10 mouse cellular contexts compared by ENCODE assay signal in the genomic region with DNA sequence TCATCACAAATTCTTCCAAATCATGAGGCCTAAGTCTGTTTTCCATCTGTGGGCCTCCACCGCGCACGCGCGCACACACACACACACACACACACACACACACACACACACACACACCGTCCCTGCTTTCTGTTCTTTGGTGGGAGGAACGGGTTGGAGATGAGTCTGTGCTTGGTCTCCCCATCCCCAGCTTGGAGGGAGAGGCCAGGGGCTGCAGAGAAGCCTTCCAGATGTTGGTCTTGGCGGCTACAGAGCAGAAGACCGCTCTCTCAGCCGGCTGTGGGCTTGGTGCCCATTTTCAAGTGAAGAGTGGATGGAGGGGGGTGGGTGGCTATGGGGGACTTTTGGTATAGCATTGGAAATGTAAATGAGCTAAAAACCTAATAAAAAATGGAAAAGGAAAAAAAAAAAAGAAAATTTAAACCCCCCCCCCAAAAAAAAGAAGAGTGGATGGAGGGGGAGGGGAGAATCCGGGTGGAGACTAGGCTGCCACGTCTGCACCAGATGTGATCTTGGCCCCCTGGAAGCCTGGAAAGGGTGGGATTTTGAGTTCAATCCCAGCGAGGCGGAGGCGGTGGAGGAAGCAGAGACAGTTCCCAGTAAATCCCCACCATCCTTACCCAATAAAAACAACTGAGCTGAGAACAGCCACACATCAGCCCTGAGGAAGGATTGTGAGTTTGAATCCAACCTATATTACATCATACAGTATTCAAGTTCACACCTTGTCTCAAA. TPM values are rescaled to one million over a fixed set of nuclear protein-coding genes. Genes with fewer than 3 reads are reported as not detected.
A peak's percentile ranks its signal among the peaks of the same experiment; 100 is the strongest.
DNase-seq lines count a peak whose midpoint lies in the region.
"Had no signal": no experiment of that assay in that cellular context is flagged by ENCODE, and none has a peak within 500 bp of the region (broad histone marks: within the 10 kb centered on the region; RNA-seq: fewer than 3 reads in every experiment).

No protein-coding gene starts in this region.

- peaks cover 25% of the 10 kb centered on the region for H3K27me3 ChIP-seq in heart, embryonic 10.5 days (ENCODE audit: insufficient read depth, poor library complexity, severe bottlenecking)
- peaks cover 14% of the 10 kb centered on the region for H3K27me3 ChIP-seq in midbrain, embryonic 10.5 days (ENCODE audit: low read depth, poor library complexity, severe bottlenecking)
- H3K27me3 ChIP-seq: midbrain, embryonic 15.5 days had no signal

- no peak overlapping the region for H3K27ac ChIP-seq in heart, embryonic 10.5 days
- H3K27ac ChIP-seq in midbrain, embryonic 10.5 days (replicated peaks): no peak overlapping the region
- H3K27ac ChIP-seq: liver, embryonic 12.5 days; midbrain, embryonic 15.5 days had no signal

- no peaks in the 10 kb centered on the region for H3K36me3 ChIP-seq in heart, embryonic 10.5 days
- no peaks in the 10 kb centered on the region for H3K36me3 ChIP-seq in midbrain, embryonic 10.5 days
- H3K36me3 ChIP-seq: liver, embryonic 12.5 days; midbrain, embryonic 15.5 days had no signal

- no peak overlapping the region for H3K4me3 ChIP-seq in heart, embryonic 10.5 days
- no peak overlapping the region for H3K4me3 ChIP-seq in midbrain, embryonic 10.5 days
- H3K4me3 ChIP-seq: liver, embryonic 12.5 days; midbrain, embryonic 15.5 days had no signal

- H3K4me1 ChIP-seq in heart, embryonic 10.5 days: peaks cover 18% of the 10 kb centered on the region
- H3K4me1 ChIP-seq in midbrain, embryonic 10.5 days: peaks cover 7% of the 10 kb centered on the region

- peak; percentile 59 to 61 for DNase-seq in heart, adult 9 months (ENCODE audit: low spot score in 2 of 2)
- no peak for DNase-seq in heart, embryonic 10.5 days (ENCODE audit: low spot score)
- peak; percentile 67 for DNase-seq in urinary bladder, postnatal 14 days (ENCODE audit: low spot score)
- no peak for DNase-seq in urinary bladder, postnatal 10 days (ENCODE audit: low spot score)
- DNase-seq in heart, postnatal 4 days: peak; percentile 72
- no peak for DNase-seq in adrenal gland, adult 8-10 months
- no peak for DNase-seq in midbrain, embryonic 10.5 days (ENCODE audit: low spot score)
- no peak for DNase-seq in spleen, postnatal 36 days (ENCODE audit: low spot score in 2 of 2)

- 58% methylated on average over 15 of the region's 15 CpGs for WGBS in heart, embryonic 10.5 days
- WGBS in midbrain, embryonic 10.5 days: 70% methylated on average over 15 of the region's 15 CpGs

- H3K9me3 ChIP-seq in heart, embryonic 10.5 days: no peaks in the 10 kb centered on the region
- H3K9me3 ChIP-seq in midbrain, embryonic 10.5 days (replicated peaks): no peaks in the 10 kb centered on the region
- H3K9me3 ChIP-seq: liver, embryonic 12.5 days; midbrain, embryonic 15.5 days had no signal

RNA-seq across cellular contexts. Expression of gene S1pr2, which starts 10.5 kb away (rescaled TPM):
- 25.1 and 34.6 TPM in 2 replicates for polyA plus RNA-seq in heart, embryonic 10.5 days (2016; fragmentation: Nextera tagmentation; extraction: Ambion mirVana)
- total RNA-seq in heart, postnatal 4 days (2021): 10 to 100 TPM in 1 of 2 experiments, 1 to 10 TPM in 1; 8.4 to 11.1 TPM
- 10 to 100 TPM; 18.8 to 36.9 (median 26.6) TPM for total RNA-seq in adrenal gland, adult 8-10 months (2022)
- 19.1 and 22.1 TPM in 2 replicates for polyA plus RNA-seq in midbrain, embryonic 10.5 days (2016; fragmentation: Nextera tagmentation; extraction: Ambion mirVana)

RNA-seq across cellular contexts. Expression of gene Mrpl4, which starts 15.4 kb away (rescaled TPM):
- 157 and 162 TPM in 2 replicates for polyA plus RNA-seq in heart, embryonic 10.5 days (2016; fragmentation: Nextera tagmentation; extraction: Ambion mirVana)
- 10 to 100 TPM; 85.7 to 98.0 TPM for total RNA-seq in heart, postnatal 4 days (2021)
- 100 to 1,000 TPM; 124 to 131 (median 129) TPM for total RNA-seq in adrenal gland, adult 8-10 months (2022)
- polyA plus RNA-seq in midbrain, embryonic 10.5 days (2016; fragmentation: Nextera tagmentation; extraction: Ambion mirVana): 141 and 143 TPM in 2 replicates

RNA-seq across cellular contexts. Expression of gene Dnmt1, which starts 27.4 kb away (rescaled TPM):
- polyA plus RNA-seq in heart, embryonic 10.5 days (2016; fragmentation: Nextera tagmentation; extraction: Ambion mirVana): 105 and 110 TPM in 2 replicates
- 10 to 100 TPM; 66.7 to 68.2 TPM for total RNA-seq in heart, postnatal 4 days (2021)
- 10 to 100 TPM; 39.6 to 63.8 (median 47.8) TPM for total RNA-seq in adrenal gland, adult 8-10 months (2022)
- 141 and 145 TPM in 2 replicates for polyA plus RNA-seq in midbrain, embryonic 10.5 days (2016; fragmentation: Nextera tagmentation; extraction: Ambion mirVana)

RNA-seq across cellular contexts. Expression of gene Icam1, which starts 28.7 kb away (rescaled TPM):
- polyA plus RNA-seq in heart, embryonic 10.5 days (2016; fragmentation: Nextera tagmentation; extraction: Ambion mirVana): 7.7 and 9.7 TPM in 2 replicates
- total RNA-seq in heart, postnatal 4 days (2021): 1 to 10 TPM; 8.0 to 8.5 TPM
- 10 to 100 TPM; 14.9 to 33.1 (median 22.2) TPM for total RNA-seq in adrenal gland, adult 8-10 months (2022)
- polyA plus RNA-seq in midbrain, embryonic 10.5 days (2016; fragmentation: Nextera tagmentation; extraction: Ambion mirVana): 4.5 and 4.9 TPM in 2 replicates

RNA-seq across cellular contexts. Expression of gene Icam4, which starts 42.1 kb away (rescaled TPM):
- 15.2 and 19.9 TPM in 2 replicates for polyA plus RNA-seq in heart, embryonic 10.5 days (2016; fragmentation: Nextera tagmentation; extraction: Ambion mirVana)
- under 1 TPM; 0.27 to 0.93 TPM for total RNA-seq in heart, postnatal 4 days (2021)
- 1 to 10 TPM; 1.6 to 7.8 (median 5.4) TPM for total RNA-seq in adrenal gland, adult 8-10 months (2022)
- polyA plus RNA-seq in midbrain, embryonic 10.5 days (2016; fragmentation: Nextera tagmentation; extraction: Ambion mirVana): 5.6 and 5.9 TPM in 2 replicates

Comparison
In these comparisons a context has a peak if more than half of its experiments do, and no peak if none do; other contexts are left out.
1. DNase-seq: peak in heart, adult 9 months (2 of 2), urinary bladder, postnatal 14 days (single experiment) and heart, postnatal 4 days (single experiment); none in heart, embryonic 10.5 days (single experiment), urinary bladder, postnatal 10 days (single experiment), adrenal gland, adult 8-10 months (single experiment), midbrain, embryonic 10.5 days (single experiment) and spleen, postnatal 36 days (0 of 2).